Mouse (Mus musculus) liver, postnatal 0 days (tissue): ENCODE results near the gene Sec63.

Experiments used
- CTCF ChIP-seq: sonication (generic); IDR thresholded peaks from 2 replicates; pipeline ENCODE4 v1.5.1; 2016; ENCODE audit warnings: antibody characterized with exemption, low read depth
- EP300 ChIP-seq: IDR thresholded peaks from 2 replicates; pipeline ENCODE4 v1.6.1; 2016; ENCODE audit warnings: antibody characterized with exemption, low read depth, mild to moderate bottlenecking

DNA sequence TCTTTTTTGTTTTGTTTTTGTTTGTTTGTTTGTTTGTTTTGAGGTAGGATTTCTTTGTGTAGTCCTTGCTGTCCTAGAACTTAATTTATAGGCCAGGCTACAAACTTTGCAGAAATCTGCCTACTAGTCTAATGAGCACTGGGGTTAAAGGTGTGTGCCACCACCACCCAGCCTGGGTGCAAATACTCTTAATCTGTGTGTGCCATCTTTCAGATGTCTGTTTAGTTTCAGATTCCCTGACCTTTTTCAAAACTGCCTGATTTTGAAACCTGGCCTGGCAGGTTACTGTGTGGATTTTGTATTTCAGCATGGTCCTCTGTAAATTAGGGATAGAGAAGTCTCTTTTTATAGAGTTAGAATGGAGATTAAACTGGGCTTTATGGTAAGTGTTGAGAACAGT lies 4.0 kb downstream of the Sec63 start:
- TF ChIP-seq CTCF (no peak), EP300 (no peak)
